Mouse (Mus musculus) neural tube, embryonic 13.5 days (tissue): ENCODE measurements around the gene Ermp1. TPM values are rescaled to one million over a fixed set of nuclear protein-coding genes. Genes with fewer than 3 reads are reported as not detected.

Experiments
- ATAC-seq: fragments of 200-750 bp; cut with Nextera tagmentation; 2 replicates; pipeline ENCODE4 v1.8.0; 2017; ENCODE audit warnings: low read depth, mild to moderate bottlenecking, moderate TSS enrichment, moderate library complexity
- H3K27ac ChIP-seq: fragments of 300-500 bp; sonication (generic); replicated peaks from 2 replicates; pipeline ENCODE4 v1.5.1; 2015; ENCODE audit warnings: moderate library complexity, mild to moderate bottlenecking, inconsistent platforms
- H3K27me3 ChIP-seq: fragments of 300-500 bp; sonication (generic); 2 replicates; pipeline ENCODE4 v1.6.1; 2015; ENCODE audit warnings: mild to moderate bottlenecking, inconsistent platforms
- H3K36me3 ChIP-seq: fragments of 300-500 bp; sonication (generic); 2 replicates; pipeline ENCODE4 v1.6.1; 2015; ENCODE audit warnings: mild to moderate bottlenecking, inconsistent platforms
- H3K4me1 ChIP-seq: fragments of 300-500 bp; sonication (generic); replicated peaks from 2 replicates; pipeline ENCODE4 v1.6.1; 2015; ENCODE audit warnings: inconsistent platforms
- H3K4me2 ChIP-seq: fragments of 300-500 bp; sonication (generic); 2 replicates; pipeline ENCODE4 v1.6.1; 2015; ENCODE audit warnings: inconsistent platforms, mild to moderate bottlenecking, moderate library complexity
- H3K4me3 ChIP-seq: fragments of 300-500 bp; sonication (generic); 2 replicates; pipeline ENCODE4 v1.5.1; 2015; ENCODE audit warnings: mild to moderate bottlenecking, inconsistent platforms
- H3K9ac ChIP-seq: fragments of 300-500 bp; sonication (generic); 2 replicates; pipeline ENCODE4 v1.6.1; 2015; ENCODE audit warnings: moderate library complexity, mild to moderate bottlenecking, inconsistent platforms
- H3K9me3 ChIP-seq: fragments of 300-500 bp; sonication (generic); 2 replicates; pipeline ENCODE4 v1.6.1; 2016; ENCODE audit warnings: inconsistent platforms
- WGBS: fragments of 180-500 bp; shearing (Covaris S2); methylation state at CpG from one replicate; pipeline ENCODE4 v1.1.7; 2015; 5-methylcytosine and 5-hydroxymethylcytosine counted together
- polyA plus RNA-seq: library from polyadenylated mRNA; unstranded; fragments of >200 nt; fragmentation: Nextera tagmentation; extraction: Ambion mirVana; gene quantifications from 2 replicates; pipeline ENCODE4 v1.2.1, GENCODE M21; 2015

Ermp1 gene
- polyA plus RNA-seq, 1 experiment from 2014 or later = 10.8 TPM

- Histone ChIP-seq H3K4me2 (no peak overlapping the region), H3K27me3 (no peaks in the 10 kb centered on the region), H3K36me3 (no peaks in the 10 kb centered on the region), H3K4me1 (no peaks in the 10 kb centered on the region), H3K27ac (no peak overlapping the region), H3K9ac (no peak overlapping the region), H3K9me3 (no peaks in the 10 kb centered on the region), H3K4me3 (no peak overlapping the region)
- 95% methylated on average over 7 of the region's 7 CpGs for WGBS
- ATAC-seq = no peak
Observed at GRCm38 (mm10) chr19:29674946-29675345, 26.7 kb upstream of the Ermp1 start.

- ATAC-seq = no peak
- Histone ChIP-seq H3K27me3 (no peaks in the 10 kb centered on the region), H3K9me3 (no peaks in the 10 kb centered on the region), H3K4me1 (no peaks in the 10 kb centered on the region), H3K36me3 (no peaks in the 10 kb centered on the region), H3K4me3 (no peak overlapping the region), H3K9ac (no peak overlapping the region), H3K27ac (no peak overlapping the region), H3K4me2 (no peak overlapping the region)
- 95% methylated on average over 13 of the region's 13 CpGs for WGBS
Observed at GRCm38 (mm10) chr19:29672660-29673059, 24.4 kb upstream of the Ermp1 start.

GRCm38 (mm10) chr19:29671160-29671559, 22.9 kb upstream of the Ermp1 start:
- Histone ChIP-seq H3K27me3 (no peaks in the 10 kb centered on the region), H3K4me3 (no peak overlapping the region), H3K9me3 (no peaks in the 10 kb centered on the region), H3K4me1 (no peaks in the 10 kb centered on the region), H3K4me2 (no peak overlapping the region), H3K27ac (no peak overlapping the region), H3K9ac (no peak overlapping the region), H3K36me3 (no peaks in the 10 kb centered on the region)
- 89% methylated on average over 2 of the region's 2 CpGs for WGBS
- ATAC-seq = no peak

- no peaks in the 10 kb centered on the region for H3K9me3 ChIP-seq
Observed at GRCm38 (mm10) chr19:29670247-29670646, 22.0 kb upstream of the Ermp1 start.

GRCm38 (mm10) chr19:29668135-29668534, 19.9 kb upstream of the Ermp1 start:
- no peak for ATAC-seq
- Histone ChIP-seq H3K9ac (no peak overlapping the region), H3K4me3 (no peak overlapping the region), H3K9me3 (no peaks in the 10 kb centered on the region), H3K27ac (no peak overlapping the region), H3K27me3 (no peaks in the 10 kb centered on the region), H3K4me2 (no peak overlapping the region), H3K4me1 (no peaks in the 10 kb centered on the region), H3K36me3 (no peaks in the 10 kb centered on the region)
- WGBS = 91% methylated on average over 7 of the region's 7 CpGs

More at GRCm38 (mm10) chr19:29670247-29670646, 22.0 kb upstream of the Ermp1 start:
- no peak overlapping the region for H3K27ac ChIP-seq
- WGBS = 92% methylated on average over 6 of the region's 6 CpGs
- no peak overlapping the region for H3K4me3 ChIP-seq
- no peaks in the 10 kb centered on the region for H3K36me3 ChIP-seq
- ATAC-seq = no peak
- H3K4me1 ChIP-seq = no peaks in the 10 kb centered on the region
- H3K27me3 ChIP-seq = no peaks in the 10 kb centered on the region
- no peak overlapping the region for H3K4me2 ChIP-seq
- H3K9ac ChIP-seq = no peak overlapping the region

- no peak overlapping the region for H3K4me3 ChIP-seq
Observed at GRCm38 (mm10) chr19:29666965-29667594, 18.9 kb upstream of the Ermp1 start.

GRCm38 (mm10) chr19:29666164-29666563, 17.9 kb upstream of the Ermp1 start:
- no peaks in the 10 kb centered on the region for H3K4me1 ChIP-seq
- no peaks in the 10 kb centered on the region for H3K27me3 ChIP-seq
- no peak overlapping the region for H3K4me3 ChIP-seq
- H3K4me2 ChIP-seq = no peak overlapping the region
- H3K9ac ChIP-seq = no peak overlapping the region
- H3K9me3 ChIP-seq = no peaks in the 10 kb centered on the region
- H3K27ac ChIP-seq = no peak overlapping the region
- no peaks in the 10 kb centered on the region for H3K36me3 ChIP-seq
- WGBS = 89% methylated on average over 4 of the region's 4 CpGs
- ATAC-seq = no peak

More at GRCm38 (mm10) chr19:29666965-29667594, 18.9 kb upstream of the Ermp1 start:
- ATAC-seq = no peak
- Histone ChIP-seq H3K36me3 (no peaks in the 10 kb centered on the region), H3K27me3 (no peaks in the 10 kb centered on the region), H3K4me2 (no peak overlapping the region), H3K9ac (no peak overlapping the region), H3K9me3 (no peaks in the 10 kb centered on the region), H3K27ac (no peak overlapping the region), H3K4me1 (no peaks in the 10 kb centered on the region)
- WGBS = 80% methylated on average over 5 of the region's 5 CpGs

- Histone ChIP-seq H3K4me3 (no peak overlapping the region), H3K9ac (no peak overlapping the region), H3K36me3 (no peaks in the 10 kb centered on the region), H3K27me3 (no peaks in the 10 kb centered on the region), H3K4me1 (no peaks in the 10 kb centered on the region), H3K27ac (no peak overlapping the region), H3K4me2 (no peak overlapping the region), H3K9me3 (no peaks in the 10 kb centered on the region)
- WGBS = 82% methylated on average over 5 of the region's 5 CpGs
- no peak for ATAC-seq
Observed at GRCm38 (mm10) chr19:29664934-29665333, 16.7 kb upstream of the Ermp1 start.

- Histone ChIP-seq H3K9ac (no peak overlapping the region), H3K27me3 (no peaks in the 10 kb centered on the region), H3K4me2 (no peak overlapping the region), H3K4me1 (no peaks in the 10 kb centered on the region), H3K4me3 (no peak overlapping the region), H3K9me3 (no peaks in the 10 kb centered on the region), H3K27ac (no peak overlapping the region), H3K36me3 (no peaks in the 10 kb centered on the region)
- no peak for ATAC-seq
- 80% methylated on average over 8 of the region's 8 CpGs for WGBS
Observed at GRCm38 (mm10) chr19:29663780-29664179, 15.6 kb upstream of the Ermp1 start.

GRCm38 (mm10) chr19:29661974-29662580, 13.9 kb upstream of the Ermp1 start:
- Histone ChIP-seq H3K9me3 (no peaks in the 10 kb centered on the region), H3K4me2 (no peak overlapping the region), H3K27me3 (no peaks in the 10 kb centered on the region), H3K4me1 (no peaks in the 10 kb centered on the region), H3K27ac (no peak overlapping the region), H3K36me3 (no peaks in the 10 kb centered on the region), H3K4me3 (no peak overlapping the region), H3K9ac (no peak overlapping the region)
- WGBS = 84% methylated on average over 6 of the region's 6 CpGs
- ATAC-seq = no peak

- Histone ChIP-seq H3K9me3 (no peaks in the 10 kb centered on the region), H3K36me3 (no peaks in the 10 kb centered on the region), H3K4me2 (no peak overlapping the region), H3K27ac (no peak overlapping the region), H3K27me3 (no peaks in the 10 kb centered on the region), H3K9ac (no peak overlapping the region), H3K4me1 (no peaks in the 10 kb centered on the region), H3K4me3 (no peak overlapping the region)
- 89% methylated on average over 10 of the region's 10 CpGs for WGBS
- no peak for ATAC-seq
Observed at GRCm38 (mm10) chr19:29660835-29661764, 12.9 kb upstream of the Ermp1 start.

GRCm38 (mm10) chr19:29659705-29660104, 11.5 kb upstream of the Ermp1 start:
- no peak for ATAC-seq
- Histone ChIP-seq H3K9ac (no peak overlapping the region), H3K4me1 (no peaks in the 10 kb centered on the region; the same call in 1 of the 2 replicates), H3K36me3 (no peaks in the 10 kb centered on the region), H3K27ac (no peak overlapping the region), H3K9me3 (no peaks in the 10 kb centered on the region), H3K4me2 (no peak overlapping the region), H3K4me3 (no peak overlapping the region), H3K27me3 (no peaks in the 10 kb centered on the region)
- 52% methylated on average over 6 of the region's 6 CpGs for WGBS
